Mouse (Mus musculus): ENCODE measurements at regions not wholly inside any gene's neighbourhood (a gene's known extent, or its start where the extent isn't known, plus 50 kb on each side); places are given as distances from the start of the nearest gene placed in this dataset.

DNA sequence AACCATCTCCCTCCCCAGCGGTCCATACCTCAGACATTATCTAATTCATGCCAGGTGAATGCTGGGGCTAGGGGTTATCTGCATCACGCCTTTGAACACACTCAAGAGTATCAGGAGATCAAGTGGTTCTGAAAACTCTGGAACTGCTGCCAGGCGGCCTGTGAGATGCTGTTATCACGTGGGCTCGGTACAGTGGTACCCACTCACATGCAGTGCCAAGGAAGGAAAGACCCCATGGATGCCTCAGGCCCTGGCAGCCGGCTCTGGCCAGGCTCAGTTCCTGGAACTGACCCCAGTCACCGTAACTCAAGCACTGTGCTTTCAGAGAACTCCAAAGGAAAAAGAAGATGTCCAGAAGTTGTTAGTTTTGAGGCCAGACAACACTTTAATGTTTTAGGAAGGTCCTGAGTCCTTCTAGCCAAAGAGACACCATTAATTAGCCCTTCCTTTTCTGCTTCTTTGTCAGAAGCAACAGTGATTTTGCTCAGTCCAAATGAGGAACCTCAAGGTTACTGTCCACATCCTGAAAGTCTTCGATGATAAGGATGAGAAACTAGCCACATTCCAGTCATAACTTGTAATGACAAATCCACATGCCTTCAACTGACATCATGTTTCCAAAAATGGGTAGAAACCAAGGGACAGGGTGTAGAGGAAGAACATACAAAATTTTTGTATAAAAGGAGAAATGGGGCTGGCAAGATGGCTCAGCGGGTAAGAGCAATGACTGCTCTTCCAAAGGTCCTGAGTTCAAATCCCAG, 126.1 kb downstream of the Zbtb18 start:
- no peak for DNase-seq (ENCODE audit: low spot score in 2 of 2)

- DNase-seq (ENCODE audit: low spot score in 2 of 2), result no peak
Measured at GRCm38 (mm10) chr1:177569572-177569971, 127.4 kb downstream of the Zbtb18 start.

DNA sequence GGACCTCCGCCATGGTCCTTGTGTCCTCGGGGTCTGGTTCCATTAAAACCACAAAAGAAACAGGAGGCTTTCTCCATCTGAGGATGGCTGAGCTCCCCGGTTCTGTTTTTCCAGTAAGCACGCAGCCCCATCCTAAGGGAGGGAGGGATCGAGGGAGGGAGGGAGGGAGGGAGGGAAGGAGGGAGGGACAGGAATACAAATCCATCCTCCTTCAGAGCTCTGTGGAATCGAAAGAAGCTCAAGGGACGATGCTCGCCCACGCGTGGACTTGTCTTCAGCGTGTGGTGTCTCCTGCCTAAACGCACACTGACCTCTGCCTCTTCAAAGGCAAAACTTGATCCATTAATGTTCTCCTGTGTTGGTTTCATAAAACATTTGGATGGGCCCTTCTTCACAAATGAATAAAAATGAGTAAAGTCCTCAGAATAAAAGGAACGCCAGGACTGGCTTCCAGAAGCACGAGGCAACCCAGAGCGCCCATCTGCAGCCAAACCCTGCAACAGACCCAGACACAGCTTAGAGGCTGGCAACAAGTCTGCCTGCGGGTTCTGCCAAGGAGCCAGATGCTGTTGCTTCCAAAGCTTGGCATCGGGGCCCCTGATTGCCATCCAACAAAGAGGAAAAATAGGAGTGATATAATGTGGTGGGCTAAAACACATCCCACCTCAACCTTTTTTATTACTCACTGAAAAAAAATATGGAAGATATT, 131.0 kb downstream of the Zbtb18 start:
- DNase-seq (ENCODE audit: low spot score in 2 of 2), result peak; percentile 62 to 91

DNA sequence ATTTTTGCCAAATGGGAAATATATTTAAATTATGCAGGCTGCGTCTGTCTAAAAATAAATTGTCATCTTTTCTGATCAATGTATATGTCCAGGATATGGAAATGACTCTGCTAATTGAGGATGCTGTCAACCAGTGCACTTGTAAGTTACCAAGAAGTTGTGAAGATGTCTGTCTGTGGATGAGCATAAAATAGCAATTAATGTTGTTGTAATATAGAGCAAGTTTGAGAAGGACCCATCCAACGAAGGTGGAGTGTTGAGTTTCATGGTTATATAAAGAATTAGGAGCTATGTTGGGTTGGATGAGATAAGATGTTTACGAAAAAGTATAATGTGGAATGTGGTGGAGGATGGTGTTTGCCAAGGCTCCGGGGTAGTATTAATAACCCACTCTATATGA, 131.6 kb downstream of the Zbtb18 start:
- DNase-seq (ENCODE audit: low spot score in 2 of 2), result no peak

- no peak for DNase-seq (ENCODE audit: low spot score in 2 of 2)
Measured at GRCm38 (mm10) chr1:177574312-177574711, 132.2 kb downstream of the Zbtb18 start.

GRCm38 (mm10) chr1:177584302-177584886, 142.2 kb downstream of the Zbtb18 start:
- DNase-seq (ENCODE audit: low spot score in 2 of 2), result no peak

DNA sequence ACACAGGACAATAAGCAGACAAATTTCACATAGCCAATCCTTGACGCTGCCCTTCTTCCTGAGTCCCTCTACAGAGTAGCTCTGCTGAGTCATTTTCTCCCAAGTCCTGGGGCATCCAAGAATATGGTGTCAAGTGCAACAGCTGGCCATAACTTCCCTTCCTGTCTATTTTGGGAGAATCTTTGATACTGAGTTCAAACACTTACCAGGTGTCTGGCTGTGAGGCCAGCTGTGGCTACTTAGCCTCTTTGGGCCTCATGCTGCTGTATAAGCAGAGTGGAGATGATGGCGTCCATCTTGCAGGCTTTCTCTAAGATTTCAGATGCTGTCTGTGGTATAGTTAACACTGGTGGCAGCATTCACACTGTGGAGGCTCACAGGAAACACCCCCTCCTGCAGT, 143.2 kb downstream of the Zbtb18 start:
- no peak for DNase-seq (ENCODE audit: low spot score in 2 of 2)

DNA sequence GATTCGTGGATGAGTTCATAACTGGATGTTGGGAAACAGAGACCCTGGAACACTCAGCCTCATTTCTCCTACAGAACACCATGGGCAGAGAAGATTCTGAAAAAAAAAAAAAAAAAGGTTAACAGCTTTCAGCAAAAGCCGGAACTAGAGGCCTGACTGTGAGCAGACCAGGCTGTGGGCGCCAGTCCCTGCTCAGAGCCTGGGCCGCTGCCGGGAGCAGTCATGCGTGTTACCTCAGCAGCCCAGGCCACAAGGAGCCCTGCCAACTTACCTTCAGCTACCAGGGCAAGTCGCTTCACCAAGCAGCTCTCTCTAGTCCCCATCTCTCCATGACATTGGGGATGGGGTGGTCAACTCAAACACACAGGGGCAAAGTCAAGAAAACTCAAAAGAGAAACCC, 140.6 kb upstream of the 1700016C15Rik start:
- DNase-seq (ENCODE audit: low spot score in 2 of 2), result no peak

DNA sequence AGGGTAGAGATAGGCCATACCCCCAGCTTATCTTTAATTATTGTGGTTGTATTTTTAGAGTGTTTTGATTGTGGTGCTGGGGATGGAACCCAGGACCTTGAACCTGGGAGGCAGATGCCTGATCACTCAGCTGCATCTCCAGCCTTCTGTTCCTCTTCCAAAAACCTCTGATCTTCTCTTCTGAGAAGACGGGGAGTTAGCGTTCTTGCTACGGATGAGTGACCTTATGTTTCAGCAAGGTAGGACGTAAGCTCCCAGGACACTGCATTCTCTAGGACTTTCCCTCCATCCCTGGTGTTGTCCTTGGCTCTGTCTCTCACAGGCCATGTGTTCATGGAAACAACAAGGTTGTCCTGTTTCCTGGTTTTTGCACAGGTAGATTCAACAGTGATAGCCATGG, 140.0 kb upstream of the 1700016C15Rik start:
- no peak for DNase-seq (ENCODE audit: low spot score in 2 of 2)

GRCm38 (mm10) chr1:177591742-177592141, 137.9 kb upstream of the 1700016C15Rik start:
- no peak for DNase-seq (ENCODE audit: low spot score in 2 of 2)

- DNase-seq (ENCODE audit: low spot score in 2 of 2), result no peak
Measured at GRCm38 (mm10) chr1:177592337-177592736, 137.3 kb upstream of the 1700016C15Rik start.

DNA sequence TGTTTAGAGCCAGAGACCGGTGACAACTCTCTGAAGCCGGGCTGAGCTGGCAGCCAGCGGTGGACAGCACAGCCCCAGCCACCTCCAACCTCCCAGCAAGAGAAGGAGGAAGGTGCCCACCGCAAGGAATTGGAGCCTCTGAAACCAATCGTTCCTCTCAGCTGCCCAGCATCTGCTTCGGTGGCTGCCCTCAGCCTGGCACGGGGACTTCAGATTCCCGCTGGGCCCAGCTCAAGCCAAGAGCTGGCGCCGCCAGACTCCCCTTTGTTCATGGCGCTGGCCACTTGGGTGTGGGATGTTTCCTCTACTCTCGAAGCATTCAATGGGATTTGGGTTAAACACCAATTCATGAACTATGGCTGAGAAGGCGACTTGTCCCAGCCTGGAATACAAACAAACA, 135.3 kb upstream of the 1700016C15Rik start:
- DNase-seq (ENCODE audit: low spot score in 2 of 2), result no peak

DNA sequence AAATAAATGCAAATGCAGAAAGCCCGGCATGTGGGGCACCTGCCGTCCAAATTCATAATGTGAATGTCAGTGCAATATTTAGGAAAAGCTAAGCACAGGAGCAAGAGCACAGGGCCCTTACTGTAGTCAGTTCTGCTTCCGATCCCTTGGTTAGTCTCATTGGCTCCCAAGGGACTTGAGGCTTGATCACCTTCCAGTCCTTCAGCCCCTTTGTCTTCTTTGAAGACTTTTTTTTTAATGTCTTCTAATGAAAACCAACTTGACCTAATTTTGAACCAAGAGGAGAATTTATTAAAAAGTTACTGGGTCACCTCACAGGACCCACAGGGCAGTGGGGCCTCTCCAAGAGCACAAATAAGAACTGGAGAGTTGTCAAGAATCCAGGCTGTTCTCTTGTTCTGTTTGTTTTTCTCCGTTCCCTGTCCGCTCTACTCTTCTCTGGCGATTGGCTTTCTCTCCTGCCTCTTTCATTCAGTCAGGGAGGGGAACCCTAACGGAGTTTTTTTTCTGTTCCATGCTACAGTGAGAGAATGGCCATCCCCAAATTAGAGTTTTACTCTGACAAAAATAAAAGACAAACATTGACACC, 134.2 kb upstream of the 1700016C15Rik start:
- DNase-seq (ENCODE audit: low spot score in 2 of 2), result no peak

GRCm38 (mm10) chr1:177597036-177597435, 132.6 kb upstream of the 1700016C15Rik start:
- no peak for DNase-seq (ENCODE audit: low spot score in 2 of 2)

DNA sequence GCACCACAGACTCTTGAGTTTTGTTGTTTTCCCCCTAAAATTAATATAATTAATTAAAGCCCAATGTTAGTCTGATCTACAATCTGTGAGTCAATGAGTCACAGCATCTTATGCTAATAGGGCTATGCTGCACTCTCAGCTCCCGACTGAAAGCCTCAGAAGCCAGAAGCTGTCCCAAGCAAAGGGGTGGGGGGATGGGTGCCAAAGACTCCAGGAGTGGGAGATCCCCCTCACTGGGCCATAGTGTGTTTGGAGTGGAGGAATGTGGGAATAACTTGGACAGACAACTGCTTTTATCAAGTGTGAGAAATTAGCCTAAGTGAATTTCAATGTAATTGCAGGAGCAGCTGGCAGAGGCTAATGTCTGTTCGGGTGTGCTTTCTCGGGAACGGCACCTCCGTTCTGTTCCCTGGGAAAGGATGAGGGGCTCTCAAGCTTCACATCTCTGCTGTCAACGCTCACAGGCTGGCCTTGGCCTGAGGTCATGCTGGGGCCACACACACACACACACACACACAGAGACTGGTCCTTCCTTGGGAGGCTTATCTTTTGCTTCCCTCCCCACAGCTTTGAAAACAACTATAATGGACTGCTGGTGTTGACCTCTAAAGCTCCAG, 124.2 kb upstream of the 1700016C15Rik start:
- no peak for DNase-seq (ENCODE audit: low spot score in 2 of 2)

DNA sequence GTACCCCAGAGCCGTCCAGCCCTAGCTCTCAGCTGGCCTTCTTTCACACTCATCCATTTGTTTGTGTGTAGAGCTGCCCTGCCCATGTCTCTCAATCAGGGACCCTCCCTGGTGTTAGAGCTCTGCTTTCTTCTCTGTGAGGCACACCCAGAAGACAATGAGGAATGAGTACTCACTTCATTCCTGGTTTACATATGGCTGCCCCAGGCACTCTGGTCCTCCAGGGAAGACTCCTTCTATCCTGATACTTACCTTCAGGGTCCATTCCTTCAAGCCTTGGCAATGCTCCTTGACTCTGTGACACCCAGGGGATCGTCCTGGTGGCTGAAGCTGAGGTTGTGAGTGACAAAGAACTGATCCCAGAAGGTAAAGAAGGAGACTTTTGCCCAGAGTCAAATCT, 122.0 kb upstream of the 1700016C15Rik start:
- no peak for DNase-seq (ENCODE audit: low spot score in 2 of 2)

GRCm38 (mm10) chr1:177608551-177609020, 121.0 kb upstream of the 1700016C15Rik start:
- DNase-seq (ENCODE audit: low spot score in 2 of 2), result no peak

- DNase-seq (ENCODE audit: low spot score in 2 of 2), result no peak
Measured at GRCm38 (mm10) chr1:177609226-177609625, 120.4 kb upstream of the 1700016C15Rik start.

- DNase-seq (ENCODE audit: low spot score in 2 of 2), result no peak
Measured at GRCm38 (mm10) chr1:177609683-177610082, 119.9 kb upstream of the 1700016C15Rik start.

- no peak for DNase-seq (ENCODE audit: low spot score in 2 of 2)
Measured at GRCm38 (mm10) chr1:177610156-177610555, 119.5 kb upstream of the 1700016C15Rik start.

DNA sequence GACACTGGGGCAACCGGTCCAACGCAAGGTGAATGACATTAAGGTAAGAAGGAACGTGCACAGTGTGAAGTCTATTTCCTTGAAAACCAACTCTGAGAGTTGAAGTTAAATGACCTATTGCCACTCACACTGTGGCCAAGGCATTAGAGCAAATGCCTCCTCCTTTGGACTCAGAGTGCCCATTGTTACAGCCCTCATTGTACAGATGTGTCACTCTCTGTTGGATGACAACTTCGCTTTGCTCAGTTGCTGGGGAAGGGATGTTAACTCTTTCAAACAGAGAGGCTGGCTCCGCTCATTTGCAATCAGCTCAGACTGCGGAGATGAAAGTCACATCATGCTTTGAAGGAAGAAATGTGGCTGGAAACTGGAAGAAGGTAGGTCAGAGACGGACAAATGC, 117.1 kb upstream of the 1700016C15Rik start:
- DNase-seq (ENCODE audit: low spot score in 2 of 2), result no peak

GRCm38 (mm10) chr1:177615609-177616008, 114.0 kb upstream of the 1700016C15Rik start:
- DNase-seq (ENCODE audit: low spot score in 2 of 2), result no peak
